Mouse (Mus musculus): ENCODE measurements around the gene Mpped2. TPM values are rescaled to one million over a fixed set of nuclear protein-coding genes. Genes with fewer than 3 reads are reported as not detected.

Mpped2 gene
- polyA plus RNA-seq, 1 experiment from 2014 or later, result 92.9 TPM

- Histone ChIP-seq H3K27me3 (replicated peaks; ENCODE audit: low read depth, poor library complexity, severe bottlenecking) (peaks cover 67% of the 10 kb centered on the region), H3K36me3 (replicated peaks) (peaks cover 19% of the 10 kb centered on the region), H3K4me1 (peaks cover 29% of the 10 kb centered on the region), H3K27ac (replicated peaks) (no peak overlapping the region), H3K4me3 (no peak overlapping the region), H3K9me3 (no peaks in the 10 kb centered on the region)
- no peak for DNase-seq (ENCODE audit: low spot score)
- WGBS, result 74% methylated on average over 5 of the region's 5 CpGs
These were observed 61.6 kb downstream of the Mpped2 start for GRCm38 (mm10) chr2:106754696-106755095.

GRCm38 (mm10) chr2:106756354-106757103 lies 63.5 kb downstream of the Mpped2 start:
- peaks cover 68% of the 10 kb centered on the region for H3K27me3 ChIP-seq (replicated peaks; ENCODE audit: low read depth, poor library complexity, severe bottlenecking)
- no peak overlapping the region for H3K4me3 ChIP-seq
- no peak overlapping the region for H3K27ac ChIP-seq (replicated peaks)
- WGBS, result 27% methylated on average over 13 of the region's 13 CpGs
- peaks cover 12% of the 10 kb centered on the region for H3K36me3 ChIP-seq (replicated peaks)
- no peaks in the 10 kb centered on the region for H3K9me3 ChIP-seq
- peak; percentile 50 for DNase-seq (ENCODE audit: low spot score)
- peaks cover 22% of the 10 kb centered on the region for H3K4me1 ChIP-seq

GRCm38 (mm10) chr2:106762920-106763319 lies 69.9 kb downstream of the Mpped2 start:
- no peak overlapping the region for H3K4me3 ChIP-seq
- peaks cover 15% of the 10 kb centered on the region for H3K4me1 ChIP-seq
- H3K27ac ChIP-seq (replicated peaks), result no peak overlapping the region
- H3K36me3 ChIP-seq (replicated peaks), result peaks cover 12% of the 10 kb centered on the region
- H3K9me3 ChIP-seq, result no peaks in the 10 kb centered on the region
- 67% methylated on average over 8 of the region's 8 CpGs for WGBS
- peaks cover 40% of the 10 kb centered on the region for H3K27me3 ChIP-seq (replicated peaks; ENCODE audit: low read depth, poor library complexity, severe bottlenecking)
- DNase-seq (ENCODE audit: low spot score), result peak; percentile 21

- Histone ChIP-seq H3K9me3 (no peaks in the 10 kb centered on the region), H3K36me3 (replicated peaks) (peaks cover 16% of the 10 kb centered on the region), H3K27me3 (replicated peaks; ENCODE audit: low read depth, poor library complexity, severe bottlenecking) (no peaks in the 10 kb centered on the region), H3K4me1 (peaks cover 12% of the 10 kb centered on the region), H3K27ac (replicated peaks) (no peak overlapping the region), H3K4me3 (no peak overlapping the region)
- 79% methylated on average over 12 of the region's 12 CpGs for WGBS
- no peak for DNase-seq (ENCODE audit: low spot score)
These were observed 76.2 kb downstream of the Mpped2 start for GRCm38 (mm10) chr2:106769236-106769635.

GRCm38 (mm10) chr2:106772643-106773042 lies 79.6 kb downstream of the Mpped2 start:
- 55% methylated on average over 5 of the region's 5 CpGs for WGBS
- Histone ChIP-seq H3K27ac (replicated peaks) (no peak overlapping the region), H3K9me3 (no peaks in the 10 kb centered on the region), H3K27me3 (replicated peaks; ENCODE audit: low read depth, poor library complexity, severe bottlenecking) (no peaks in the 10 kb centered on the region), H3K4me1 (peaks cover 29% of the 10 kb centered on the region), H3K4me3 (no peak overlapping the region), H3K36me3 (replicated peaks) (peaks cover 7% of the 10 kb centered on the region; the same call in 1 of the 2 replicates)
- no peak for DNase-seq (ENCODE audit: low spot score)

GRCm38 (mm10) chr2:106774251-106775196 lies 81.5 kb downstream of the Mpped2 start:
- Histone ChIP-seq H3K4me1 (peaks cover 24% of the 10 kb centered on the region), H3K4me3 (no peak overlapping the region), H3K9me3 (no peaks in the 10 kb centered on the region), H3K27me3 (replicated peaks; ENCODE audit: low read depth, poor library complexity, severe bottlenecking) (0 out of 2 replicates have a peak, but pooled peaks cover 7% of the 10 kb centered on the region), H3K36me3 (replicated peaks) (peaks cover 10% of the 10 kb centered on the region; the same call in 1 of the 2 replicates), H3K27ac (replicated peaks) (peak overlapping the region; percentile 54)
- 52% methylated on average over 10 of the region's 10 CpGs for WGBS
- peak; percentile 39 for DNase-seq (ENCODE audit: low spot score)

GRCm38 (mm10) chr2:106775994-106776393 lies 82.9 kb downstream of the Mpped2 start:
- no peak for DNase-seq (ENCODE audit: low spot score)
- Histone ChIP-seq H3K36me3 (replicated peaks) (peaks cover 7% of the 10 kb centered on the region; the same call in 1 of the 2 replicates), H3K27me3 (replicated peaks; ENCODE audit: low read depth, poor library complexity, severe bottlenecking) (0 out of 2 replicates have a peak, but pooled peaks cover 7% of the 10 kb centered on the region), H3K4me3 (no peak overlapping the region), H3K4me1 (peaks cover 23% of the 10 kb centered on the region), H3K9me3 (no peaks in the 10 kb centered on the region), H3K27ac (replicated peaks) (no peak overlapping the region)
- WGBS, result 88% methylated on average over 2 of the region's 2 CpGs

GRCm38 (mm10) chr2:106778861-106779516 lies 85.9 kb downstream of the Mpped2 start:
- Histone ChIP-seq H3K9me3 (no peaks in the 10 kb centered on the region), H3K27me3 (replicated peaks; ENCODE audit: low read depth, poor library complexity, severe bottlenecking) (0 out of 2 replicates have a peak, but pooled peaks cover 7% of the 10 kb centered on the region), H3K4me1 (peaks cover 32% of the 10 kb centered on the region), H3K4me3 (no peak overlapping the region), H3K27ac (replicated peaks) (no peak overlapping the region), H3K36me3 (replicated peaks) (peaks cover 9% of the 10 kb centered on the region; the same call in 1 of the 2 replicates)
- no peak for DNase-seq (ENCODE audit: low spot score)
- 88% methylated on average over 7 of the region's 7 CpGs for WGBS

- H3K36me3 ChIP-seq (replicated peaks), result peaks cover 26% of the 10 kb centered on the region
- no peak for DNase-seq (ENCODE audit: low spot score)
- H3K4me3 ChIP-seq, result no peak overlapping the region
- peaks cover 12% of the 10 kb centered on the region; the same call in 1 of the 2 replicates for H3K4me1 ChIP-seq
- H3K27me3 ChIP-seq (replicated peaks; ENCODE audit: low read depth, poor library complexity, severe bottlenecking), result 0 out of 2 replicates have a peak, but pooled peaks cover 7% of the 10 kb centered on the region
- 80% methylated on average over 26 of the region's 26 CpGs for WGBS
- no peak overlapping the region for H3K27ac ChIP-seq (replicated peaks)
- H3K9me3 ChIP-seq, result no peaks in the 10 kb centered on the region
These were observed 88.4 kb downstream of the Mpped2 start for GRCm38 (mm10) chr2:106781181-106782179.

GRCm38 (mm10) chr2:106783311-106783710 lies 90.2 kb downstream of the Mpped2 start:
- Histone ChIP-seq H3K27me3 (replicated peaks; ENCODE audit: low read depth, poor library complexity, severe bottlenecking) (0 out of 2 replicates have a peak, but pooled peaks cover 7% of the 10 kb centered on the region), H3K4me3 (no peak overlapping the region), H3K36me3 (replicated peaks) (peaks cover 23% of the 10 kb centered on the region), H3K4me1 (peaks cover 21% of the 10 kb centered on the region), H3K27ac (replicated peaks) (no peak overlapping the region), H3K9me3 (no peaks in the 10 kb centered on the region)
- DNase-seq (ENCODE audit: low spot score), result no peak
- WGBS, result 87% methylated on average over 4 of the region's 4 CpGs

GRCm38 (mm10) chr2:106788055-106788454 lies 95.0 kb downstream of the Mpped2 start:
- Histone ChIP-seq H3K27me3 (replicated peaks; ENCODE audit: low read depth, poor library complexity, severe bottlenecking) (no peaks in the 10 kb centered on the region), H3K36me3 (replicated peaks) (peaks cover 30% of the 10 kb centered on the region), H3K27ac (replicated peaks) (peak overlapping the region; percentile 73), H3K4me3 (no peak overlapping the region), H3K9me3 (no peaks in the 10 kb centered on the region), H3K4me1 (peaks cover 41% of the 10 kb centered on the region)
- 43% methylated on average over 8 of the region's 8 CpGs for WGBS
- no peak for DNase-seq (ENCODE audit: low spot score)
